In the genomic region with DNA sequence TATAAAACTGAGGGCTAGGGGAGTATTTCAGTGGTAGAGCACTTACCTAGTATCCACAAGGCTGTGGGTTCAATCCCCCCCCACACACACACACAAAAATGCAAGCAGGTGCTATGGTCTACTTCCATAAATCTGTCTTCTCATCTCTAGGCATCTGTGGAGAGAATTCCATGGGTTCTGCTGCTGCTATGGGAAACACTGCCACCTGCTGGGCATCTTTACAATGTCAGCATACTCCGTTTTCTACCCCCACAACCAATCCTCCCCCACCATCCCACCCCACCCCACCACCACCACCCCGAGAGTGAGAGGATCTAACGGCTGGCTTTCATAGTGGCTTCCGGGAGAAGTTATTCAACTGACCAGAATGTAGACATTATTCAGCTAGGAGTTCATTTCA, we compare ENCODE assay signal across 2 mouse cellular contexts.
TF ChIP-seq lines count a peak whose summit lies in the region.

No protein-coding gene starts in this region.

TF ChIP-seq in C2C12, 6 proteins besides CTCF, POLR2A, EP300 and RAD21 (continued from another document):
- TF ChIP-seq MYOG (IDR thresholded peaks at IDR 0.05; ENCODE audit: control insufficient read depth, extremely low read depth, insufficient read length): no peak
- peak; percentile 13 for TF ChIP-seq MYOD1 (IDR thresholded peaks at IDR 0.05; ENCODE audit: control insufficient read depth, insufficient read length, low read depth)
- no peak for TF ChIP-seq MAX (IDR thresholded peaks at IDR 0.05)

TF ChIP-seq in MEL, 35 proteins besides CTCF, POLR2A, EP300 and RAD21 (continued from another document):
- no peak for TF ChIP-seq MYC (IDR thresholded peaks at IDR 0.05; ENCODE audit: low read depth, low read length)
TF ChIP-seq in MEL: peak in this region for 1.
